Mouse (Mus musculus) embryo, embryonic 10.5 days (tissue): ENCODE results near the gene Bckdha.

Experiments
- DNase-seq: peaks from one replicate; pipeline ENCODE4 v3.0.0-alpha.2; 2015; ENCODE audit warnings: low spot score

Gene Bckdha

GRCm38 (mm10) chr7:25614086-25614485 lies 44.7 kb downstream of the Bckdha start:
- DNase-seq, result no peak

GRCm38 (mm10) chr7:25611501-25611900 lies 47.3 kb downstream of the Bckdha start:
- DNase-seq, result no peak

- DNase-seq, result no peak
Observed at GRCm38 (mm10) chr7:25610056-25610455, 48.7 kb downstream of the Bckdha start.

- DNase-seq, result no peak
Observed at GRCm38 (mm10) chr7:25607196-25607595, 51.6 kb downstream of the Bckdha start.

- no peak for DNase-seq
Observed at GRCm38 (mm10) chr7:25606625-25607063, 52.1 kb downstream of the Bckdha start.

GRCm38 (mm10) chr7:25601346-25601745 lies 57.4 kb downstream of the Bckdha start:
- no peak for DNase-seq

GRCm38 (mm10) chr7:25600666-25601065 lies 58.1 kb downstream of the Bckdha start:
- DNase-seq, result no peak

- peak; percentile 92 for DNase-seq
Observed at GRCm38 (mm10) chr7:25599663-25600062, 59.1 kb downstream of the Bckdha start.

- DNase-seq, result no peak
Observed at GRCm38 (mm10) chr7:25593859-25594258, 64.9 kb downstream of the Bckdha start.

GRCm38 (mm10) chr7:25591226-25591625 lies 67.6 kb downstream of the Bckdha start:
- DNase-seq, result no peak

GRCm38 (mm10) chr7:25585351-25586204 lies 73.2 kb downstream of the Bckdha start:
- DNase-seq, result no peak

- no peak for DNase-seq
Observed at GRCm38 (mm10) chr7:25584651-25585050, 74.1 kb downstream of the Bckdha start.

- no peak for DNase-seq
Observed at GRCm38 (mm10) chr7:25582301-25582810, 76.4 kb downstream of the Bckdha start.
